Mouse (Mus musculus): Measurements from ENCODE around the gene Prmt8. TPM values are rescaled to one million over a fixed set of nuclear protein-coding genes. Genes with fewer than 3 reads are reported as not detected.

The Prmt8 gene
- total and polyA plus RNA-seq, 3 experiments: not detected

DNA sequence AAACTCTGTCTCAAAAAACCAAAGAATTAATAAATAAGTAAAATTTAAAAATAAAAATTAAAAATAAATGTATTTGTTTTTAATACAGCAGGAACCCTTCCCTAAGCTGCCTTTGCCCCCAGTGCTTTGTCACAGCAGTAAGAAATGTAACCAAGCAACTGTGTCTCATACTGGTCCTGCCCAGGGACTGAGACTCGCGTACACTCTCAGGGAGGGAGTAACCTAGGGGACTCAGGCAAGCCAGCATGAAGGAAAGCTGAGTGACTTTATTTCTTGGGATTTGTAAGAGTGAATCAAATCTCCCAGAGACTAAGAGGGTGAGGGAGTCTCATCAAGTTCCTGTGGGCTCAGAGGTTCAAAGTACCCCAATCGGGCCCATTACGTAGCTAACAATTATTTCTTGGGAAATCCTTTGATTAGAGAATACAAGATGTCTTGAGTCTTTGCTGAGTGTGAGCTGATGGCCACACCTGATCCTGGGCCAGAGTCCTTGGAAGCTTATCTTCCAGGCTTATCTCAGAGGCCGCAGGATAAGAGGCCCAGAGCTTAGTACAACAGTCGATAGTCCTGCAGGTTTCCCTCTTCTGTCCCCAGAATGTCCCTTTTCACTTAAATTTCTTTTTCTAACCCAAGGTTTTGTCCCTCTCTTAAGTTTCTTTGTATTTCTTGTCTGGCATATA, 82.0 kb downstream of the Prmt8 start:
- Histone ChIP-seq H3K27ac (ENCODE audit: control insufficient read depth, low read depth, low read length) (no peak overlapping the region), H3K4me3 (ENCODE audit: control insufficient read depth in 1 of 2, insufficient read depth in 1 of 2, low read depth in 2 of 2, low read length in 2 of 2) (no peak overlapping the region), H3K79me2 (ENCODE audit: control insufficient read depth, insufficient read depth, low read length, poor library complexity) (no peaks in the 10 kb centered on the region), H3K9me3 (replicated peaks; ENCODE audit: insufficient read depth, low read length) (no peaks in the 10 kb centered on the region), H3K36me3 (ENCODE audit: control insufficient read depth in 1 of 2, insufficient read depth in 2 of 2, low read length in 2 of 2) (no peaks in the 10 kb centered on the region), H3K27me3 (ENCODE audit: control insufficient read depth in 1 of 2, insufficient read depth in 2 of 2, low read length in 2 of 2) (no peaks in the 10 kb centered on the region), H3K4me1 (ENCODE audit: control insufficient read depth in 1 of 2, insufficient read depth in 2 of 2, low read length in 2 of 2) (no peaks in the 10 kb centered on the region), H3K9ac (ENCODE audit: control insufficient read depth, low read depth, low read length, poor library complexity, severe bottlenecking) (no peak overlapping the region)
- DNase-seq (ENCODE audit: low read depth, low spot score): no peak
- TF ChIP-seq MYC (IDR thresholded peaks at IDR 0.05; ENCODE audit: low read depth, low read length) (no peak), GATA1 (IDR thresholded peaks at IDR 0.05; ENCODE audit: low read depth, low read length) (no peak)

GRCm38 (mm10) chr6:127684981-127685380, 84.3 kb downstream of the Prmt8 start:
- Histone ChIP-seq H3K4me3 (ENCODE audit: control insufficient read depth in 1 of 2, insufficient read depth in 1 of 2, low read depth in 2 of 2, low read length in 2 of 2) (no peak overlapping the region), H3K36me3 (ENCODE audit: control insufficient read depth in 1 of 2, insufficient read depth in 2 of 2, low read length in 2 of 2) (no peaks in the 10 kb centered on the region), H3K79me2 (ENCODE audit: control insufficient read depth, insufficient read depth, low read length, poor library complexity) (no peaks in the 10 kb centered on the region), H3K9ac (ENCODE audit: control insufficient read depth, low read depth, low read length, poor library complexity, severe bottlenecking) (no peak overlapping the region), H3K9me3 (replicated peaks; ENCODE audit: insufficient read depth, low read length) (no peaks in the 10 kb centered on the region), H3K27ac (ENCODE audit: control insufficient read depth, low read depth, low read length) (no peak overlapping the region), H3K4me1 (ENCODE audit: control insufficient read depth in 1 of 2, insufficient read depth in 2 of 2, low read length in 2 of 2) (no peaks in the 10 kb centered on the region), H3K27me3 (ENCODE audit: control insufficient read depth in 1 of 2, insufficient read depth in 2 of 2, low read length in 2 of 2) (no peaks in the 10 kb centered on the region)
- no peak for DNase-seq (ENCODE audit: low read depth, low spot score)
- TF ChIP-seq ZMIZ1 (IDR thresholded peaks at IDR 0.05; ENCODE audit: low read depth, low read length): no peak
- no peak for TF ChIP-seq POLR2AphosphoS2 (IDR thresholded peaks at IDR 0.05; ENCODE audit: low read length)
- no peak for TF ChIP-seq RCOR1 (IDR thresholded peaks at IDR 0.05; ENCODE audit: low read depth, low read length)
- no peak for TF ChIP-seq GATA1 (IDR thresholded peaks at IDR 0.05; ENCODE audit: low read depth, low read length)
- TF ChIP-seq ZKSCAN1 (IDR thresholded peaks at IDR 0.05; ENCODE audit: low read depth, low read length): no peak
- TF ChIP-seq NRF1 (IDR thresholded peaks at IDR 0.05; ENCODE audit: insufficient read depth, low read depth, low read length, poor library complexity, severe bottlenecking): no peak
- no peak for TF ChIP-seq CHD2 (IDR thresholded peaks at IDR 0.05; ENCODE audit: low read length)
- TF ChIP-seq ZC3H11A (IDR thresholded peaks at IDR 0.05; ENCODE audit: low read depth, low read length): no peak

- H3K9ac ChIP-seq (ENCODE audit: control insufficient read depth, low read depth, low read length, poor library complexity, severe bottlenecking): no peak overlapping the region
- H3K4me3 ChIP-seq (ENCODE audit: control insufficient read depth in 1 of 2, insufficient read depth in 1 of 2, low read depth in 2 of 2, low read length in 2 of 2): no peak overlapping the region
- H3K4me1 ChIP-seq (ENCODE audit: control insufficient read depth in 1 of 2, insufficient read depth in 2 of 2, low read length in 2 of 2): no peaks in the 10 kb centered on the region
- no peaks in the 10 kb centered on the region for H3K27me3 ChIP-seq (ENCODE audit: control insufficient read depth in 1 of 2, insufficient read depth in 2 of 2, low read length in 2 of 2)
- no peak for DNase-seq (ENCODE audit: low read depth, low spot score)
- H3K27ac ChIP-seq (ENCODE audit: control insufficient read depth, low read depth, low read length): no peak overlapping the region
- H3K9me3 ChIP-seq (replicated peaks; ENCODE audit: insufficient read depth, low read length): no peaks in the 10 kb centered on the region
- H3K36me3 ChIP-seq (ENCODE audit: control insufficient read depth in 1 of 2, insufficient read depth in 2 of 2, low read length in 2 of 2): no peaks in the 10 kb centered on the region
- no peaks in the 10 kb centered on the region for H3K79me2 ChIP-seq (ENCODE audit: control insufficient read depth, insufficient read depth, low read length, poor library complexity)
- TF ChIP-seq SMC3 (IDR thresholded peaks at IDR 0.05; ENCODE audit: low read depth, low read length) (no peak), GABPA (IDR thresholded peaks at IDR 0.05; ENCODE audit: low read depth, low read length) (no peak), GATA1 (IDR thresholded peaks at IDR 0.05; ENCODE audit: low read depth, low read length) (no peak), ZNF384 (IDR thresholded peaks at IDR 0.05; ENCODE audit: low read depth, low read length) (no peak), E2F4 (IDR thresholded peaks at IDR 0.05; ENCODE audit: borderline replicate concordance, low read depth, low read length) (no peak), UBTF (IDR thresholded peaks at IDR 0.05; ENCODE audit: borderline replicate concordance, insufficient read depth, low read depth, low read length) (no peak), USF2 (IDR thresholded peaks at IDR 0.05; ENCODE audit: borderline replicate concordance in 1 of 2, insufficient read depth in 1 of 2, low read depth in 1 of 2, low read length in 2 of 2) (no peak), TCF12 (IDR thresholded peaks at IDR 0.05; ENCODE audit: low read depth, low read length) (no peak), TAL1 (IDR thresholded peaks at IDR 0.05; ENCODE audit: low read length) (no peak), CHD1 (IDR thresholded peaks at IDR 0.05; ENCODE audit: low read depth, low read length) (no peak), KAT2A (conservative IDR thresholded peaks at IDR 0.05; ENCODE audit: low read depth, low read length) (no peak), ZKSCAN1 (IDR thresholded peaks at IDR 0.05; ENCODE audit: low read depth, low read length) (no peak), ETS1 (IDR thresholded peaks at IDR 0.05; ENCODE audit: low read depth, low read length) (no peak), JUND (IDR thresholded peaks at IDR 0.05; ENCODE audit: low read depth, low read length) (no peak), ZMIZ1 (IDR thresholded peaks at IDR 0.05; ENCODE audit: low read depth, low read length) (no peak), CHD2 (IDR thresholded peaks at IDR 0.05; ENCODE audit: low read length) (no peak), CTCF (IDR thresholded peaks at IDR 0.05 in 2 of 3, conservative IDR thresholded peaks at IDR 0.05 in 1 of 3; ENCODE audit: control insufficient read depth in 1 of 3, insufficient read depth in 1 of 3, low read depth in 2 of 3, low read length in 3 of 3, poor library complexity in 1 of 3, severe bottlenecking in 1 of 3) (no peak), BHLHE40 (IDR thresholded peaks at IDR 0.05; ENCODE audit: borderline replicate concordance, low read depth, low read length) (no peak), MYC (IDR thresholded peaks at IDR 0.05; ENCODE audit: low read depth, low read length) (no peak), HCFC1 (IDR thresholded peaks at IDR 0.05; ENCODE audit: low read depth, low read length) (no peak)
These were observed 85.7 kb downstream of the Prmt8 start for GRCm38 (mm10) chr6:127683561-127683960.
